Mouse (Mus musculus): ENCODE data around the gene R3hdm4.
"Not testable (repeated sequence)": the region's sequence is repeated elsewhere in the genome, so short reads cannot be mapped to it uniquely, and the experiment has no call there.

The R3hdm4 gene

DNA sequence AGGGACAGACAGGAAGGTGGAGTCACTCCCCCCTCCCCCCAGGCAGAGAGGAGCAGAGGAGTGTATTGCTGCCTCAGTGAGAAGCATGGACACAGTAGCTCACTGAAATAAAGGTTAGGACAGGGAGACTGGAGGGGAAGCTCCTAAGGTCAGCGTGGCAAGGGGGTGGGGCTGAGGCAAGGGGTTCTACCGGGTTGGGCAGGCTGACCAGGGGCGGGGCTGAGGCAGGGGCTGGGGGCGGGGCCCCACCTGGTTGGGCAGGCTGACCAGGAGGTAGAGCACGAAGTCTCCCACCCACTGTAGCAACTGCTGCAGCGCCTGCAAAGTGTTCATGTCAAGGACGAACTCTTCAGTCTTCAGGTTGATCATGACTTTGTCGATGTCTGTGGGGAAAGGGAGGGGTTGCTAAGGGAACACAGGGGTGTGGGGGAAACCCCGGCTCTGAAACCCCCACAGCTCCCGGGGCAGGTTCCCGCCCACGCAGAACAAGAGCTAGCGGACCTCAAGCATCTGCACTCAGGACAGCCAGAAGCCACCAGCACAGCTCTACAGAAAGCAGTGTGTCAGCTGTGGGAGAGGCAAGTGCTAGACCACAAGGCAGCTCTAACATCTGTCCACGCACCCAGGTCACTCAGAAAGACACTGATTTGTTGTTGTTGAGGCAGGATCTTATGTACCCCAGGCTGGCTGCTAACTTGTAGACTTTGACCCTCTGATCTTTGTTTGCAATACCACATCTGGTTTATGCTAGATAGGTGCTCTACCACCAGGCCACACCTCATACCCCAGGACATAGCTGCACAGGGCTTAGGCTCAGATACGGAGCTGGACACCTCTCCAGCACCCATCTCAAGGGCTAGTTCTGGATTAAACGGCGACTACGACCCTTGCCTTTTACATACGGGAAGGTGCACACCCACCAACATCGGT, 23.4 kb downstream of the R3hdm4 start:
- DNase-seq (ENCODE audit: inconsistent ontology term) = no peak

DNA sequence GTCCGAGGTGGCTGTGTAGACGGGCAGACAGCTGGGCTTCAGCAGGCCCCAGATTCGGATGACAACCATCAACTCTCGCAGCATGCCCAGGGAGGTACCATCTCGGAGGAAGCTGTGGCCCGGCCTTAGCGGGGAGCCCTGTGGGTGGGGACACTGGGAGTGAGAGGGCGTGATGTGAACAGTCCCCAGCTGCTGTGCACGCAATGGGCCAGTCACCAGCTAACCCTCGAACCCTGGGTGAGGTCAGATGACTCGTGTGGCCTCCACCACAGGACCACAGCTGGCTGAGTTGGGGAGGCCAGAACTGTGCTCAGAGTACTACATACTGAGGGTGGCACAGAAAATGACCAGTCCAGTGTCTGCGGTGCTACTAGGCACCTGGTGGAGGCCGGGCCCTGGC, 24.2 kb downstream of the R3hdm4 start:
- no peak for DNase-seq (ENCODE audit: inconsistent ontology term)

DNA sequence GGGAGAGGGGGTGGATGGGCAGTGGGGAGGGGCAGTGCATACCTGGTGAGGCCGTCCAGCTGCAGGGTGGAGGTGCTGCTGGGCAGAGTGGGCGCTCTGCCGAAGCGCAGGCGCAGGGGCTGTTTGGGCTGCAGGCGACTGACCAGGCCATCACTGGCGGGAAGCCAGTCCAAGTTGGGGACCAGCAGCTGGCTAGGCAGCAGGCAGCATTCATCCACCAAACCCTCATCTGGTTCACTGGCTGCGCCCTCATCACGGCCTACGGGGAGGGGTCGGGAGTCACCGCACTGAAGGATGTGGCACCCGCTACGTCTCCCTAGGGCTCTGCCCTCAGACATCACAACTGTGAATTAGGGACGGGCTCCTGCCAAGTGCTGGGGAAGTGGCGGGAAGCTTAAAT, 24.7 kb downstream of the R3hdm4 start:
- no peak for DNase-seq (ENCODE audit: inconsistent ontology term)

DNA sequence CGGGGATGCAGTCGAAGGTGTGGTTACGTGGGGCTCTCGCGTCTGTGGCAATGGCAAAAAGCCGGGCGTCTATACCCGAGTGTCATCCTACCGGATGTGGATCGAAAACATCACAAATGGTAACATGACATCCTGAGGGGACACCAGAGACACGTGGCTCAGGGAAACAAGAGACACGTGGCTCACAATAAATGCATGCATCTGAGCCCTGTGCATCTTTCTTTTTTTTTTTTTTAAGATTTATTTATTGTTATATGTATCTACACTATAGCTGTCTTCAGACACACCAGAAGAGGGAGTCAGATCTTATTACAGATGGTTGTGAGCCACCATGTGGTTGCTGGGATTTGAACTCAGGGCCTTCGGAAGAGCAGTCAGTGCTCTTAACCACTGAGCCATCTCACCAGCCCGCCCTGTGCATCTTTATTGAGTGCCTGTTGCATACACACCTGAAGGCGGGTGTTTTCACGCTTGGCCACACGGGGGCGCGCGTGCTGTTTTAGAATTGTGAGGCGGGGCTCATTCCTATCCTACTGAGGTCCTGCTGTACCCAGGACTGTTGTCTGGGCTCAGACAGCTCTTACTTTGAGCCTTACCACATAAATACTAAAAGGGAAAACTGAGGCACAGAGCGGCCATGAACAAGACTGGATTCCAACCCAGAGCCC, 28.4 kb downstream of the R3hdm4 start:
- peak; percentile 77 for DNase-seq (ENCODE audit: inconsistent ontology term)

DNA sequence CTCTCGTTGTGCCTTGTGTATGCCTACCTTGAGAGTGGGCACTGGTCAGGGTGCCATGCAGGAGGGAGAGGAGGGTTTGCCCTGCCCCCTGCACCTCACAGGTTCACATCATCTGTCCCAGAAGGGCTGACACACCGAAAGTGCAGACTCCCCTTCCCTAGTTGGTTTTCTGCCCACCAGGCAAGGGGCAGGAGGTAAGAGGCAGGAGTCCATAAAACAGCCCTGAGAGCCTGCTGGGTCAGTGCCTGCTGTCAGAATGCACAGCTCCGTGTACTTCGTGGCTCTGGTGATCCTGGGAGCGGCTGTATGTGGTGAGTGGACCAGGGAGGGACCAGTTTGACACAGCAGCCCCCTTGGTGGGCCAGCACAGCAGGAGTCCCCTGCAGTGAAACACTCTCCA, 30.3 kb downstream of the R3hdm4 start, which contains the start of gene Cfd:
Gene Cfd (plus strand): TSS at position 184 of the 400 bp plus-strand sequence.
- DNase-seq (ENCODE audit: inconsistent ontology term) = no peak

DNA sequence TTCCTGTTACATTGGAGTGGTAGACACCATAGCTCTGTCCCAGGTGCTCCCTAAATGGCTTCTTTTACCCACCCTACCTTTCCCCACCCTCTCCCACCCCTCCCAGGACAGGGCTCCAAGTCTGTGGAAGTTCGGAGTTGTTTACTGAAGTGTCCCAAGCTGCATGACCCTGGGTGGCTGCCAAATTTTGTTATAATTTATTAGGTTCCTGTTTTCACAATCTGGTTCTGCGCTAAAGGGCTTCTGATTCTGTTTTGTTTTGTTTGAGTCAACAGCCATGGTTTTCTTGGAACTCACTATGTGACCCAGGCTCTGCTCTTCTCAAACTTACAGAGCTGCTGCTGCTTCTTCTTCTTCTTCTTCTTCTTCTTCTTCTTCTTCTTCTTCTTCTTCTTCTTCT, 31.6 kb downstream of the R3hdm4 start:
- DNase-seq (ENCODE audit: inconsistent ontology term) = no peak

DNA sequence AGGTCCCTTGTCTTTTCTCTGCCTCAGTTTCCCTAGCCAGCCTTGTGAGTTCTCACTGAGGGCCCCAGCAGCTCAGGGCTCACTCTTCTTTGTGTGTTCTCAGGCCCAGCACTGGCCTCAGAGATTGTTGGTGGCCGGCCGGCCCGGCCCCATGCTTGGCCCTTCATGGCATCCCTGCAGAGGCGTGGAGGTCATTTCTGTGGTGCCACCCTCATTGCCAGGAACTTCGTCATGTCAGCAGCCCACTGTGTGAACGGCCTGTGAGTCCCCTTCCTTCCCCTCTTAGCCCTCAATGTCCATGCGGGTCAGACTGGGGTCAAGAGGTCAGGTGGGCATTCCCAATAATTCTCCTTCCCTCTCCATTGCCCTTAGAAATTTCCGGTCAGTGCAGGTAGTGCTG, 34.4 kb downstream of the R3hdm4 start:
- DNase-seq (ENCODE audit: inconsistent ontology term) = no peak

DNA sequence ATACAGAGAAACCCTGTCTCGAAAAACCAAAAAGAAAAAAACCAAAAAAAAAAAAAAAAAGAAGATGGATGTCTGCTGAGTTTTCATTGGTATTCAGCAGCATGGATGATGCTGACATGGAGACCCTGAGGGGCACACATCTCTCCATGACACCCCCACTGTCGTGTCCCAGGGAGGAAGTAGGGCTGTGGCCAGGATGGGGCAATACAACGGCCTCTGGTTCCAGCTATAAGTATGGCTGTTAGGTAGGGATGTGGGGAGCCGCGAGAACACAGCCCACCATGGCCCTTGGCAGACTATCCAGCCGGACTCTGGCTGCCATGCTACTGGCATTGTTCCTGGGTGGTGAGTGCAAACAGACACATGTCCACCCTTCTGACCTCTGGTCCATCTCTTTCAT, 35.0 kb downstream of the R3hdm4 start, which contains the start of gene Elane:
Gene Elane (plus strand): TSS at position 194 of the 400 bp plus-strand sequence.
- DNase-seq (ENCODE audit: inconsistent ontology term) = no peak

DNA sequence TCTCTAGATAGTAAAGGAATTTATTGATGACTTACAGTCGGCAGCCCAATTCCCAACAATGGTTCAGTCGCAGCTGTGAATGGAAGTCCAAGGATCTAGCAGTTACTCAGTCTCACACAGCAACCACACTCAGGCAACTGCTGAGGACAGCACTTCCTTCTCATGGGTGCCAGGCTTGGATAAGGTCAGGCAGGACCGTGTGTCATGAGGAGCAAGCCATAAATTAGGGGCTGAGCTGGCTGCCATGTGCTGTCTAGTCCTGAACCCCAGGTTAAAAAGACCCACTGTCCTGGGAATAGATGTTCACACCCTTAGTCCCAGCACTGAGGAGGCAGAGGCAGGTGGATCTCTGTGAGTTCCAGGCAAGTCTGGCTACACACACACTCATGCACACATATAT, 36.1 kb downstream of the R3hdm4 start:
- not testable (repeated sequence) for DNase-seq (ENCODE audit: inconsistent ontology term)

DNA sequence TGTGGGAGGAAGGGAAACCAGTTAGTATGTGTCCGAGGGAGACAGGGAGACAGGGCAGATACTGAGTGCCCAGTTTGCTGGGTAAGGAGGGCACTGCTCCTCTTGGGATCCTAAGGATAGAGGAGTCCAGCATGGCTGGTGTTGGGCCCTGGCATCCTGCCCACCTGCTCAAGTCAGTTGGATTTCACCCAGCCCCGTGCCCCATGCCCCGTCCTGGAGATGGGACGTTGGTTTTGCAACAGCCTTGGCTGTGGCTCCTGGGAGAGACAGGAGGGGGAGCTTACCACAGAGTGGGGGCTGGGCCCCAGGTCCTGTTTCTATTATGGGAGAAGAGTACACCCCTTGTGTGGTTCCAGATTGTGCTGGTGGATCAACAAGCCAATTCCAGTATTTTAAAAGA, 36.6 kb downstream of the R3hdm4 start:
- peak; percentile 29 for DNase-seq (ENCODE audit: inconsistent ontology term)

DNA sequence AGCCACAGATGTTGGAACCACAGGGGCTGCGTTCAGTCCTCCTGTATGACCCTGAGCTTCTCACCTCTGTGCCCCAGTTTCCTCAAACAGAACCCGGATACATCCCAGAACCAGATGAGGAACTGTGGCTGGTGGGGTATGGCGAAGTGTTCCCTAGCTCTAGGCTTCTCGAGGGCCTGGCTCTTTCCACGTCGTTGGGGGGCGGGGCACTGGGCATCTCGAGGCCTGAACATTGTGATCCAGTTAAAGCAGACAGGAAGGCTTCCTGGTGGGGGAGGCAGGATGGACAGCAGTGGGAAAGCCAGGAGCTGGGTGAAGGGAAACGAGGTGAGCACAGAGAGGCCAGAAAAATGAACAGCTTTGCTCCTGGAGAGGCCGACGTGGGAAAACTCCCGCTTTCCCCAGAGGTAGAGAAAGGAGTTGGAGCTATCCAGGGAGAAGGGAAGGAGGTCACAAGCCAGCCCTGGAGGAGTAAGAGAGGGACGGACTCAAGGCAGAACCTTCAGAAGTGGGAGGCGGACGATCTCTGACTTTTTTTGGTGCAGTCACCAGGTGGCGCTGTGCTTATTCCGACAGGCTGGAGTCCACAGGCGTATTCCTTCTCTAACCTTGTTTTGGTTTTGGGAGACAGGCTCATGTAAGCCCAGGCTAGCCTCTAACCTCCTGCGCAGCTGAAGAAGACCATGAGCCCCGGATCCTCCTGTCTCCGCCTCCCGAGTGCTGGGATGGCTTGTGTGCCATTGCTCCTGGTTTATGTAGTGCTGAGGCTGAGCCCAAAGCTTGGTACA, 37.5 kb downstream of the R3hdm4 start:
- DNase-seq (ENCODE audit: inconsistent ontology term) = peak; percentile 62

DNA sequence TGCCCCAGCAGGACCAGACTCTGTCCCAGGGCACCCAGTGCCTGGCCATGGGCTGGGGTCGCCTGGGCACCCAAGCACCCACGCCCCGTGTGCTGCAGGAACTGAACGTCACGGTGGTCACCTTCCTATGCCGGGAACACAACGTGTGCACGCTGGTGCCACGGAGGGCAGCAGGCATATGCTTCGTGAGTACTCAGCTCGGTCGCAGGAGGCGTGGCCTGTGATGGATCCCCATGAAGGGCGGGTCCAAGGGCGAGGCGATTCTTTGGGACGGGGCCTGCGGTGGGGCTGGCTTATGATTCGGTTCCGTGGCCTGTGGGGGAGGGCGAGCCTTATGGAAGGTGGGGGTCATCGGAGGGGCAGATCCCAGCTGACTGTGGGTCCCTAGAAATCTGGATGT, 39.0 kb downstream of the R3hdm4 start:
- DNase-seq (ENCODE audit: inconsistent ontology term) = no peak

DNA sequence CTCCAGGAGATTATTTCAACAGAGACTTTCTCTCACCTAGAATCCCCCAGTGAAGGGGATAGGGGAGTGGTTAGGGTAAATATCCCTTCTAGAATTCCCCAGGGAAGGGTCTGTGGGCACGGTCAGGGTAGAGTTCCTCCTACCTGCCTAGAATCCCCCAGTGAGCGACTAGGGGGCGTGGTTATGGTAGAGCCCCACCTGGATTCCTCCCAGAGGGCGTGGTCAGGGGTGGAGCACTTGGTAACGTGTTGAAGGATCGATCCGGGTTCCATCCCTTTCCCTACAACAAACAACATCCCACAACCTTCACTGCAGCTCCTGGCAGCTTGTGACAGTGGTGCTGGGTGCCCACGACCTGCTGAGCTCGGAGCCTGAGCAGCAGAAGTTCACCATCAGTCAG, 40.3 kb downstream of the R3hdm4 start:
- DNase-seq (ENCODE audit: inconsistent ontology term) = no peak

DNA sequence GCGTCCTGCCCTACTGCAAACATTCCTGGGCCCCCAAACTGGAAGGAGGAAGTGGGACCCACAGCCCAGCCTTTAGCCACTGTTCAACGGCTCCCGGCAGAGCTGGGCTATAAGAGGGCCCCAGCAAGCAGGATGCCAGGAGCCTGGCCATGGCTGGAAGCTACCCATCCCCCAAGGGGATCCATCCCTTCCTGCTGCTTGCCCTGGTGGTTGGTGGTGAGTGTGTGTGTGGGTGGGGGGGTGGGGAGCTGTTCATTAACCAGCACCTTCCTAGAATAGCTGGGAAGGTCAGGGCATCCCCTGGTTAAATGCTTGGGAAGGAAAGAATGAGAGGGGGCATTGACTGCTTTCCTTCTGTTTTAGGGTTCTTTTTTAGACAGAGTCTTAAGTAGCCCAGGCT, 41.5 kb downstream of the R3hdm4 start:
- DNase-seq (ENCODE audit: inconsistent ontology term) = no peak

DNA sequence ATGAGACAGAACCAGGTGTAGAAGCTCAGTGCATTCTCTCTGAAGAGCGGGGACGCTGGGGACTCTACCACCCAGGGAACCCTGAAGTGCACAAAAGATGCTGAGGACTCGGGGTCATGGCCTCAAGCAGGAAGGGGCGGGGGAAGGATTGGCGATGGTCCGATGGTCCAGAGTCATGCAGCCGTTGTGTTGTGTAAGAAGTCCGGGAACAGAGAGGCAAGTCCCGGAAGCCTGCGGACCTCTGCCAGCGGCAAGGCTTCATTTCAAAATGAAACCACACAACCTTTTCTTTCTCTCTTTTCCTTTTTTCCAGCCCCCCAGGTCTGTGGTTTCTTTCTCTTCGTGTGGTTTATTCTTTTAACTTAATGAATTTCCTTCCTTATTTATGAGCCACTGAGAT, 43.3 kb downstream of the R3hdm4 start:
- peak; percentile 75 for DNase-seq (ENCODE audit: inconsistent ontology term)

DNA sequence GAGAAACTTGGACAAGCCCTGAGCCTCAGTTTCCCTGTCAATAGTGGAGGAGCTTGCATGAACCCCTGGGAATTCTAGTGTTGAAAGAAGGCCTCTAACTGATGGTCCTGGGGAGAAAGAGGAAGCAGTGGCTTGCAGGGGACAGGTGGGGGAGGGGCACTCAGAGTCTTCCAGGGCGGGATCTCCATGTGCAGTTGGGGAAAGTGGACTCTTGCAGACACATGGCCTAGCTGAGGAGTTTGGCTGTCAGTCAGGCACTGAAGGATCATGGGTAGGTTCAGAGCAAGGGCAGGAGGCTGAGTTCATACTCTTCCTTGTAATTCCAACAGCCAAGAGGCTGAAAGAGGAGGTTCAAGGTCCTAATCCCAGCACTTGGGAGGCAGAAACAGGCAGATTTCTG, 43.8 kb downstream of the R3hdm4 start:
- no peak for DNase-seq (ENCODE audit: inconsistent ontology term)

DNA sequence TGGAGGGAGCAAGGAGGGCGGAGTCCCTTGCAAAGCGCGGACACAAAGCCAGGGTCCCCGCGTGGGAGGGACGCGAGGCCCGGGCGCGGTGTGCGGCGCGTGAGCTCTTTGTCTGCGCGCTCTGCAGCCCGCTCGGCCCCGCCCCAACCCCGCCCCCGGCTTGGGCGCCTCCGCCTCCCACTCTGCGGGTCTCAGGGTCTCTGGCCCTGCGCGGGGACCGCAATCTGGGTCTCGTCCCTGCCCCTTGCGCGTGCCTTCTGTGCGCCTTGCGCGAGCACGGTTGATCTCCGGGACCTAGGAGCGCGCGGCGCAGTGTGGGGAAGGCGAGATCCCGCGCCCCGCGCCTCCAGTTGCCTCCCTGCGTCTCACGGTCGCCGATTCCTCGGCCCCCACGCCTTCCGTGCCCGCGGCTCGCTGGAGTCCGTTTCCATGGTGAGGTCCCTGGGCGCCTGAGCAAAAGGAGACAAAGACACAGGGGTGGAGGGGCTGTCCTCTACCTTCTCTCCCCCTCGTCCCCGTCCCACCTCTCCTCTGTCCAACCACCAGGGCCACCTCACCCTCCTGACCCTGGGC, 46.6 kb downstream of the R3hdm4 start, which contains the start of the genes Prtn3 and Plppr3:
Gene Prtn3 (plus strand): TSS at position 187 of the 573 bp plus-strand sequence.
Gene Plppr3 (minus strand): TSS at position 345 of the 573 bp plus-strand sequence.
- peak; percentile 51 for DNase-seq (ENCODE audit: inconsistent ontology term)

DNA sequence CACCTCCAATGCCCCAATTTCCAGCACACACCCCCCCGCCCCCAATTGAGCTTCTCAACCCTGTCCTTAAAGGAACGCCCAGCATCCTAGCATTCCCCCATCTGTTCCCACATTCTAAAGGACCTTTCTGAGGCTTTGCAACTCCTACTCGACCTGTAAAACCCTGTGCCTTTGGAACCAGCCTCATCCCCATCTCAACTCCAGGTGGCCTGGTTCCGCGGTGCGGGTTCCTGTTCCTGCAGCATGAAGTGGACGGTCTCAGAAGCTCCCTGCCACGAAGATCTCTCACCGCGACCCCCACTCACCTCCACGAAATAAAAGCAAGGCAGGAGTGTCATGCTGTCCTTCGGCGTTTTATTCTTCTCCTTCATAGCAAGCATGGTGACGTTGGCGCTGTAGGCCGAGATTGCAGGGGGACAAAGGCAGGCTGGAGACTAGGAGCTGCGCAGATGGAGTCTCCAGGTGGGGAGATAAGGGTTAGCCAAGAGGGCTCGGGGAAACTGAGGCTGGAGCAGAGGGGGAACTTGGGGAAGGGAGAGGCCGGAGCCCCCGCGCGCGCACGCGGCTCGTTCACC, 47.2 kb downstream of the R3hdm4 start:
- no peak for DNase-seq (ENCODE audit: inconsistent ontology term)

DNA sequence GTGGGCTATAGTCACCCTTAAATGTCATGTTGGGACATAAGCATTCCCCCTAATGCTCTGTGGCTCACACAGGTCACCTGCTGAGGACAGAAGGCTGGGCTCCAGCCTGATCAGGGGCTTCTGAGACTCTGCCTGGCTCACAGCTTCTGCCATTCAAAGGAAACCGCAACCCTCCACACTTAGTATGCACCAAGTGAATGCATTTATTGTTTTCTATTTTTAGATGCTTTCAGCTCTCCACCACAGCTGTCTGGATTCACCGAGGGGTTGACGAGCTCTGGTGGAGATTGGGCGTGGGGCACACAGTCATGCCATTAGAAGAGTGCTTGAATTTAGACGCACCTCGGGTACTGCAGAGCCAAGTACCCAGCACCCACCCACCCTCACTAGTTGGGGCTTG, 47.7 kb downstream of the R3hdm4 start:
- DNase-seq (ENCODE audit: inconsistent ontology term) = peak; percentile 40

DNA sequence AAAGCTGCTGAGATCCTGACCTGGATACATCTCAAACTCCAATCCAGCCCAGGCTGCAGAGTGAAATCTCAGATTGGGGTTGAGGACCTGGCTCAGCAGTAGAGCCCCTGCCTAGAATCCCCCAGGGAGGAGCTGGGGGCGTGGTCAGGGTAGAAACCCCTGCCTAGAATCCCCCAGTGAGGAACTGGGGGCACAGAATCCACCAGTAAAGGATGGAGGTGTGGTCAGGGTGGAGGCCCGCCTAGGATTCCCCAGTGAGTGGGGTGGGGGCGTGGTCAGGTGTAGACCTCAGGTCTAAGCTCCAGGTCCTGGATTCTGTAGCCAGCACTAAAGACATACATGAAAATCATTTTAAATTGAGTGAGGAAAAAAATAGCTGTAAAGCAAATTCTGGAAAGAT, 48.1 kb downstream of the R3hdm4 start:
- DNase-seq (ENCODE audit: inconsistent ontology term) = no peak

DNA sequence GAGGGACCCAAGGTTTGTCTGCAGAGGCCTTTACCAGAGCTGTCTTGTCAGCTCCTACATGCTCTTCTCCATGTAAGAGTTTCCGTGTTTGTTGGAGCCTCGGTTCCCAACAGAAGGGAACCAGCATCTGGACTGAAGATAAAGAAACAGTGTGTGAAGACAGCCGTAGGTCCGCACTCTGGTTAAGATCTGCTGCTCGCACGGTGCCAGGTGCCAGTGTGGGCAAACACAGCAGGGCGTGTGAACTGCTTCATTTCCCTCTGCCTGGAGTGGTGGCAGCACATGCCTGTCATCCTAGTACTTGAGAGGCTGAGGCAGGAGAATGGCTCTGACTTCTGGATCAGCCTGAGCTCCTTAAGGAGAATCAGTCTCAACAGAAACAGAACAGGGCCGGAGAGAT, 49.2 kb downstream of the R3hdm4 start:
- no peak for DNase-seq (ENCODE audit: inconsistent ontology term)

Data from Muller cell, postnatal 12 days (primary cell).